Mouse (Mus musculus) urinary bladder, postnatal 25 days (tissue): Measurements from ENCODE around the gene Ddx39b.

Experiments used
- DNase-seq: peaks from one replicate; pipeline ENCODE4 v3.0.0; 2022; ENCODE audit warnings: low spot score

Ddx39b gene

GRCm38 (mm10) chr17:35241305-35242014 lies at the start of gene Ddx39b:
TSS of gene Ddx39b (plus strand) at chr17:35241746.
- DNase-seq: peak; percentile 93

- DNase-seq: no peak
Measured at GRCm38 (mm10) chr17:35192924-35193323, 48.6 kb upstream of the Ddx39b start.

GRCm38 (mm10) chr17:35193881-35194843 lies 47.4 kb upstream of the Ddx39b start, which contains the start of gene Ltb:
TSS of gene Ltb (plus strand) at chr17:35194439.
- DNase-seq: no peak

GRCm38 (mm10) chr17:35194844-35195630 lies 46.5 kb upstream of the Ddx39b start:
- DNase-seq: no peak

GRCm38 (mm10) chr17:35195631-35196320 lies 45.8 kb upstream of the Ddx39b start:
- DNase-seq: peak; percentile 74

DNA sequence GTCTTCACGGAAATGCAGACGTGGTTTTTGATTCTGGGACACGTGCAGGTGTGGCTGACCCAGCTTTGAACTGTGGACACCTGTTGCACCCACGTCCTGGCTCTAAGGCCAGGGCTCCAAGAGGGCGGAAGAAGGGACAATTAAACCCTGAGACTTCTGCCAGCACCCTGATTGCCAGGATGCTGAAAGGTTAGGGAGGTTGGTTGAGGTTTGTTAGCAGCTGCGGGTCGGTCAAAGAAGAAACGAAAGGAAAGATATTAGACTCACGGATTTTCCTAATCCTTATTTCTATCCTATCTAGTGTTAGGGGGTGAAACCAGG lies 45.3 kb upstream of the Ddx39b start:
- DNase-seq: no peak

DNA sequence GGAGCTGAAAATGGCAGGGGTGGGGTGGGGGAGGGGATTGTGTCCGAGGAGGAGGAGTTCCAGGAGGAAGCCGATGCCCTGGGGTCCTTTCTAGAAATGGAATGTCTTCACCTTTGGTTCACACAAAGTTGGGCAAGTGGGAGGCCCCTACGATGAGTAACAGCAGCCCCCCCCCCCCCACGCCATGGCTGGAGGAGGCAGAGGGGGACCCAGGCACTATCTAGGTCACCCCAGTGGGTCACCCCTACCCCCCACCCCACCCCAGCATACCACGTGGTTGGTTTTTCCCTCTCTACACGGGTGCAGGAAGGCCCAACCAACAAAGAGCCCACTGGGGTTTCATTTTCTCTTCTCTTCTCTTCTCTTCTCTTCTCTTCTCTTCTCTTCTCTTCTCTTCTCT lies 44.4 kb upstream of the Ddx39b start:
- DNase-seq: no peak

GRCm38 (mm10) chr17:35198029-35198428 lies 43.5 kb upstream of the Ddx39b start:
- DNase-seq: no peak

- DNase-seq: no peak
Measured at GRCm38 (mm10) chr17:35198946-35199345, 42.6 kb upstream of the Ddx39b start.

- DNase-seq: no peak
Measured at GRCm38 (mm10) chr17:35200398-35200797, 41.1 kb upstream of the Ddx39b start.

DNA sequence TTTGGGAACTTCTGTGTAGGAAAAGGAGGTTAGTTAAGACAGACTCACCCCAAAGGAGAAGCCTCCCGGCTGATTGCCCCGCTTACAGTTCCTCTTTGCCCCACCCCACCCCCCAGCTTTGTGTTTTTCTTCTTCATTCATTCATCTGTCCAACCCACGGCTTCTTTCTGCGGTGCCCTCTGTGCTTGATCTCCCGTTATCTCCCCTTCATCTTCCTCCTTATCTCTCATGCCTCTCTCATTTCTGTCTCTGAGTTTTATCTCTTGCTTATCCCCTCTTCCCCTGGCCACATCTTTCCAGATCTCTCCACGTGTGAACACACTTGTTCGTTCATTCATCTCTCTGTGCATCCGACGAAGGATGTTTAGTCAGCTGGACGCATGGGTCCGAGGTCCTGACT lies 40.4 kb upstream of the Ddx39b start:
- DNase-seq: no peak

DNA sequence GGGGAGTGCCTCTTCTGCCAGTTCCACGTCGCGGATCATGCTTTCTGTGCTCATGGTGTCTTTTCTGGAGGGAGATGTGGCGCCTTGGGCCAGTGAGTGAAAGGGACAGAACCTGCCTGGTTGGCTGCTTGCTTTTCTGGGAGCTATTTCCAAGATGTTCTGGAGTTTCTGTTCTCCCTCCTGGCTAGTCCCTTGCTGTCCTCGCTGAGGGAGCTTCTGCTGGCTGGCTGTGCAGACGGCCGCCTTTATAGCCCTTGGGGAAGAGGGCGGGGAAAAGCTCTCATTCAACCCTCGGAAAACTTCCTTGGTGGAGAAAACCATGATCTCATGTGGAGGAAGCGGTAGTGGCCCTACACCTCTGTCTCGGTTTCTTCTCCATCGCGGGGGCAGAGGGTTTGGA lies 39.8 kb upstream of the Ddx39b start, which contains the start of gene Tnf:
Gene Tnf, minus strand, starts transcription at position 221 of the 400 bp plus-strand sequence.
- DNase-seq: no peak

GRCm38 (mm10) chr17:35202442-35202841 lies 39.1 kb upstream of the Ddx39b start:
- no peak for DNase-seq

GRCm38 (mm10) chr17:35204494-35205379 lies 36.8 kb upstream of the Ddx39b start, which contains the start of gene Lta:
TSS of gene Lta (minus strand) at chr17:35205351.
- no peak for DNase-seq

DNA sequence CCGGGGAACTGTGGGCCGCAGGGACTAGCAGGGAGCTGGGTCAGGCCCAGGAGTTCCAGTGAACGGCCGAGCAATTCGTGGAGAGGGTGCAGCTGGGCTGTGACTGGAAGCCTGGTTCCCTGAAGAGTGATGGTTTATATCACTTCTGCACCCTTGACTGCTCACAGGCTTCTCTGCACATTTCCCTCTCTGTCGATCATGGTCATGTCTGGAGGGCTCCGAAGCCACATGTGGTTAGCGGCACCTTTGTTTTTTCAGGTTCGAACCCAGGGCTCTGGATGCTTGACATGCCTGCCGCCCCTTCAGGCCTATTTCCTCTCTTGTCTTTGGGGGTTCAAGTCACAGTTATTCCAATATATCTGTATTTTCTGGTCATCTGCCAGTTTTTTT lies 36.2 kb upstream of the Ddx39b start:
- DNase-seq: no peak

DNA sequence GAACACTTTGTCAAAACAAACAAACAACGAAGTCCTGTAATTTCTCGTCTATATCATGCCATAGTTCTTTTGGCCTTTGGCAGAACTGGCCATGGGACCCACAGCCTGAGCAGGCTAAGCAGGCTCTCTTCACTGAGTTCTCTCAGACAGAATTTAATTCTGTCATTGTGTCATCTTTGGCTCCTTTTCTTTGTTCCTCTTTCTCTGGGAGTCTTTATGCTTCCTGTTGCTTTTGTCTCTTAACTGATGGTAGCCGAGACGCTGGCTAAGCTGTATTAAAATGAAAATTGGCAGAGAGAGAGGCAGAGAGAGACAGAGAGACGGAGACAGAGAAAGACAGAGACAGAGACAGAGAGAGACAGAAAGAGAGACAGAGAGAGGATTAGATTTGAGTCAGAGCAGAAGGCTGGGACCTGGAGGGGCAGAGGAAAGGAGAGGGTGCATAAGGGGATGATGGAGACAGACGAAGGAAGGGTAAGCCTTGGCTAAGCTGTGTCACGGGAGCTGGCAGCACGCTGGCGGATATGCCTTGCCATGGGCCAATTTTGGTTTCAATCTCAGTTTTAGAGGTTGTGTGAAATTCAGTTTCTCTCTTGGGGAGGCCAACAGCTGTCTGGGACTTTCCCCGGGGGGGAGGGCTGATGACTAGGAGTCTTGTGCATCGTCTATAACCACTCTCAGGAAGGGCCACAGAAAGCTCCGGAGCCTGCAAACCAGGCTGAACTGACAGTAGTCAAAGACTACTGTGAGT lies 31.6 kb upstream of the Ddx39b start:
- DNase-seq: no peak

GRCm38 (mm10) chr17:35210593-35210992 lies 31.0 kb upstream of the Ddx39b start:
- no peak for DNase-seq

- DNase-seq: no peak
Measured at GRCm38 (mm10) chr17:35213071-35213470, 28.5 kb upstream of the Ddx39b start.

GRCm38 (mm10) chr17:35218516-35219193 lies 22.9 kb upstream of the Ddx39b start:
- DNase-seq: no peak
